Mouse (Mus musculus) megakaryocyte, embryonic 14.5 days (primary cell): Measurements from ENCODE around the gene Vtn. TPM values are rescaled to one million over a fixed set of nuclear protein-coding genes. Genes with fewer than 3 reads are reported as not detected.

Experiments used
- H3K27me3 ChIP-seq: replicated peaks from 2 replicates; pipeline ENCODE3; 2012; ENCODE audit warnings: inconsistent platforms
- H3K36me3 ChIP-seq: replicated peaks from 2 replicates; pipeline ENCODE3; 2012; ENCODE audit warnings: low read length, inconsistent platforms, mixed read lengths
- H3K4me1 ChIP-seq: 2 replicates; pipeline ENCODE4 v1.6.1; 2012; ENCODE audit warnings: inconsistent platforms
- H3K4me3 ChIP-seq: replicated peaks from 2 replicates; pipeline ENCODE3; 2012; ENCODE audit warnings: moderate library complexity, mild to moderate bottlenecking, inconsistent platforms
- H3K9me3 ChIP-seq: 2 replicates; pipeline ENCODE4 v1.6.1; 2012; ENCODE audit warnings: inconsistent platforms
- FLI1 ChIP-seq: IDR thresholded peaks from 2 replicates; pipeline ENCODE4 v1.6.1; 2012; ENCODE audit warnings: low read length, inconsistent platforms, mixed read lengths
- GATA1 ChIP-seq: IDR thresholded peaks from 3 replicates; pipeline ENCODE4 v1.6.1; 2012; ENCODE audit warnings: mixed read lengths, low read length, inconsistent platforms, borderline replicate concordance
- polyA plus RNA-seq: library from polyadenylated mRNA; stranded (reverse); fragments of >175 nt; gene quantifications from 2 replicates; pipeline ENCODE4 v1.2.3, GENCODE M21; 2012; ENCODE audit warnings: low replicate concordance; ENCODE audit not compliant: insufficient read depth

Vtn gene
- polyA plus RNA-seq, 1 experiment: not detected

GRCm38 (mm10) chr11:78545181-78545580 lies 46.3 kb downstream of the Vtn start:
- H3K4me3 ChIP-seq: no peak overlapping the region
- TF ChIP-seq FLI1 (no peak), GATA1 (no peak)
- H3K27me3 ChIP-seq: no peaks in the 10 kb centered on the region
- peaks cover 51% of the 10 kb centered on the region for H3K4me1 ChIP-seq
- no peaks in the 10 kb centered on the region for H3K9me3 ChIP-seq
- H3K36me3 ChIP-seq: peaks cover 62% of the 10 kb centered on the region

DNA sequence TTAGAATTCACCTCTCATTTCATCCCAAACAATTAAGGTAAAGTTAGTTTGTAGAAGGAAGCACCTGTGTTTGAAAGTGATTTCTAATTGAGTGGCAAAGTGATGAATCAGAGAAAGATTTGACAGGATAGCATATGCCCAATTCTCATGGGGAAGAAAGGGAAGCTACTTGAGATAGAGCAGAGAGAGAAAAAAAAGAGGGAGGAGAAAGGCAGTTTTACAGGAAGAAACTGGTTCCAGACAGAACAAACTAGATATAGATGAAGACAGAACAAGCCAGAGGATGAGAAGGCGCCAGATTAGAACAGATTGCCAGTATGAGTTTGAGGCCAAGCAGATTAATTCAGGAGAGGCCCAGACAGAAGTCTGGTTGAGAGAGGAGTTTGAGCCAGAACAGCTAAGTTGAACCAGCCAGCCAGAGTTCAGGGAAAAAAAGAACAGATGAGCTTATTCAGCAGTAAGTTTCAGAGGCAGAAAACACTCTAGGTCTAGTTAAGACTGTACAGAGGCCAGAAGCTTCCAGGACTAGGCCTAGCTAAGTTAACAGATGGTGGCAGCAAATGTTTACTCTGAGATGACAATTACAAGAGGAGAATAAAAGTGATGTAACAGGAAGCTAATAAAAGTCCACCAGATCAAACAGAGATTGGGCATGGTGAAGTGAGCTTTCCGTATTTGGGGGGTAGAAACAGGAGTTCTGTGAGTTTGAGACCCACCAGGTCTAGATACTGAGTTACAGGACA lies 49.0 kb downstream of the Vtn start:
- Histone ChIP-seq H3K9me3 (no peaks in the 10 kb centered on the region), H3K4me1 (peaks cover 72% of the 10 kb centered on the region), H3K4me3 (no peak overlapping the region), H3K36me3 (peaks cover 44% of the 10 kb centered on the region), H3K27me3 (no peaks in the 10 kb centered on the region)
- TF ChIP-seq GATA1: no peak
- no peak for TF ChIP-seq FLI1

DNA sequence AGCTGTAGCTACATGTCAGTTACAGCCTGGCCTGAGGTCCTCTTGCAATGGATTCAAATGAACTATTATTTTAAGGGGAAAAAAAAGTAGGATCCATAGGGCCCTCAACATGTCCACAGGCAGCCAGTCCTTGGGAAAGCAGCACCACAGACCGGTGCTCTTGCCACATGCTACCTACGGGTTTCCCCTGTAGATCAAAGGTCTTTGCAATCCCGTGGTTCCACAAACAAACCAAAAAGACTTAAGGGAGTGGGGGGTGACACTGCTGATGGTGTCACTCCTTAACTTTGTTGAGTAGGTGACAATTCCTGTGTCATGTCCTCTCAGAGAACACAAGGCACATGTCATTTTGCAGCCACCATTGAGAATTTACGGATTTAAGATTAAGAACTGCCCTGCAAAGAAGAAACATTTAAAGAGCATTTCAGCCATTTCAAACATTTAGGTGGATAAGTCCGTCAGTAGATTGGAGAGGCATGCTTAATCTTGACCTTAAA lies 50.6 kb downstream of the Vtn start:
- H3K4me3 ChIP-seq: peak overlapping the region; percentile 91
- H3K9me3 ChIP-seq: peaks cover 6% of the 10 kb centered on the region
- H3K4me1 ChIP-seq: peaks cover 70% of the 10 kb centered on the region

GRCm38 (mm10) chr11:78550168-78551058 lies 51.5 kb downstream of the Vtn start, which contains the start of gene Tmem97:
Tmem97 (minus strand) TSS chr11:78550777.
- TF ChIP-seq FLI1 (no peak), GATA1 (no peak)
- Histone ChIP-seq H3K9me3 (peaks cover 6% of the 10 kb centered on the region), H3K4me3 (peak within 1 kb of the TSS; percentile 91), H3K4me1 (peaks cover 64% of the 10 kb centered on the region), H3K36me3 (peaks cover 40% of the 10 kb centered on the region), H3K27me3 (no peaks in the 10 kb centered on the region)

More for the DNA sequence above, 50.6 kb downstream of the Vtn start:
- Histone ChIP-seq H3K27me3 (no peaks in the 10 kb centered on the region), H3K36me3 (peaks cover 40% of the 10 kb centered on the region)
- no peak for TF ChIP-seq FLI1
- TF ChIP-seq GATA1: no peak

- Histone ChIP-seq H3K9me3 (peaks cover 6% of the 10 kb centered on the region), H3K4me1 (peaks cover 66% of the 10 kb centered on the region), H3K36me3 (peaks cover 40% of the 10 kb centered on the region), H3K27me3 (no peaks in the 10 kb centered on the region), H3K4me3 (peak overlapping the region; percentile 91)
- TF ChIP-seq FLI1 (no peak), GATA1 (no peak)
Measured at GRCm38 (mm10) chr11:78551059-78551398, 52.1 kb downstream of the Vtn start.

Other genes with a start within 250 kb of the Vtn start
- gene 2610507B11Rik, start 237.3 kb upstream of the Vtn start, polyA plus RNA-seq: 17.1 and 39.7 TPM in 2 replicates
- gene BC030499, start 208.2 kb upstream of the Vtn start, polyA plus RNA-seq: not detected in 2 replicates
- gene Spag5, start 197.6 kb upstream of the Vtn start, polyA plus RNA-seq: 16.9 and 30.9 TPM in 2 replicates
- 25.1 and 40.6 TPM in 2 replicates for gene Aldoc, start 176.1 kb upstream of the Vtn start, polyA plus RNA-seq
- gene Pigs, start 170.7 kb upstream of the Vtn start, polyA plus RNA-seq: 53.1 and 73.7 TPM in 2 replicates
- gene Unc119, start 155.6 kb upstream of the Vtn start, polyA plus RNA-seq: 319 and 574 TPM in 2 replicates
- gene Foxn1, start 112.5 kb upstream of the Vtn start, polyA plus RNA-seq: not detected in 2 replicates
- gene Slc13a2, start 76.9 kb upstream of the Vtn start, polyA plus RNA-seq: 0.07 TPM in 1 of 2 replicates, not detected in the other
- gene Slc46a1, start 33.4 kb upstream of the Vtn start, polyA plus RNA-seq: 0.18 TPM in 1 of 2 replicates, not detected in the other
- gene Sarm1, start 1.3 kb upstream of the Vtn start, polyA plus RNA-seq: 0.40 TPM in 1 of 2 replicates, not detected in the other
- not detected in 2 replicates for gene Sebox, start 4.4 kb downstream of the Vtn start, polyA plus RNA-seq
- 12.0 and 12.6 TPM in 2 replicates for gene Tmem199, start 13.1 kb downstream of the Vtn start, polyA plus RNA-seq
- 1.8 and 16.7 TPM in 2 replicates for gene Poldip2, start 13.1 kb downstream of the Vtn start, polyA plus RNA-seq
- 0.68 TPM in 1 of 2 replicates, not detected in the other for gene Tnfaip1, start 37.2 kb downstream of the Vtn start, polyA plus RNA-seq
- gene Ift20, start 37.3 kb downstream of the Vtn start, polyA plus RNA-seq: 104 and 119 TPM in 2 replicates
- gene Tmem97, start 51.7 kb downstream of the Vtn start, polyA plus RNA-seq: 24.2 and 39.2 TPM in 2 replicates
- 18.4 and 67.9 TPM in 2 replicates for gene Nlk, start 198.3 kb downstream of the Vtn start, polyA plus RNA-seq